Mouse (Mus musculus): ENCODE results near the gene Atp6v0a4.

DNA sequence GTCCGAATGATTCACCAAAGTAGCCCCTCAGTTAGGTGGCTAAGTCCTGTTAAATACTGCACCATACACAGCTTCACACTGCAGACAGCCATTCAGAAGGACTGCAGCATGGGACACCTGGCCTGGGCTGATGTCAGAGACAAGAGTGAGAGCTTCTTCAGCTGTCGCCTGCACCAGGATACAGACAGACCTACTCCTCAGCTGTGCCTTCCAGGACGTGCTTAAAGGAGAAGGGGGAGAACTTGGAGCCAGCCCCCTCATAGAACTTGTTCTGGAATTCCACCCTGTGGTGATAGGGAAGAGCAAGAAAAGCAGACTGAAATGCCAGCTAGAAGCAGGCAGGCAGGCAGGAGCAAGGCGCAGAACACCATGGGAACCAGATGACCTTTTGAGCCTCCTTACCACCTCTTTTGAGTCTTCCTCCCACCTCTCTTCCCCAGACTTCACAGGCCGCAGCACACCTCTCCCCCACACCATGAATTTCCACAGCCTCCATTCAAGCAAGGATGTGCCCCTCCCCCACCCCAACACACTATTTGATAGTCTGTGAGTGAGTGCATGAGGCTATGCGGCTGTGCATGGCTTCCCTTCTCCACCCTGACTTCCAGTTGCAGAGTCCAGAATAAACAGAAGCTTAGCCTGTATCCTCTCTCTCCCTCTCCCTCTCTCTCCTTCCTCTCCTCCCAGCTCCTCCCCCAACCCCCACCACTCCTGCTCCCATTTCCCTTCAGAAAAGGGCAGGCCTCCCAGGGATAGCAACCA lies 75.4 kb downstream of the Atp6v0a4 start:
- TF ChIP-seq CTCF (IDR thresholded peaks at IDR 0.05; ENCODE audit: low read depth), result no peak
- no peak for TF ChIP-seq EP300 (optimal IDR thresholded peaks at IDR 0.05)

Data from stomach, postnatal 0 days (tissue).